Mouse (Mus musculus): ENCODE data around the gene Tle2.

Tle2 gene

DNA sequence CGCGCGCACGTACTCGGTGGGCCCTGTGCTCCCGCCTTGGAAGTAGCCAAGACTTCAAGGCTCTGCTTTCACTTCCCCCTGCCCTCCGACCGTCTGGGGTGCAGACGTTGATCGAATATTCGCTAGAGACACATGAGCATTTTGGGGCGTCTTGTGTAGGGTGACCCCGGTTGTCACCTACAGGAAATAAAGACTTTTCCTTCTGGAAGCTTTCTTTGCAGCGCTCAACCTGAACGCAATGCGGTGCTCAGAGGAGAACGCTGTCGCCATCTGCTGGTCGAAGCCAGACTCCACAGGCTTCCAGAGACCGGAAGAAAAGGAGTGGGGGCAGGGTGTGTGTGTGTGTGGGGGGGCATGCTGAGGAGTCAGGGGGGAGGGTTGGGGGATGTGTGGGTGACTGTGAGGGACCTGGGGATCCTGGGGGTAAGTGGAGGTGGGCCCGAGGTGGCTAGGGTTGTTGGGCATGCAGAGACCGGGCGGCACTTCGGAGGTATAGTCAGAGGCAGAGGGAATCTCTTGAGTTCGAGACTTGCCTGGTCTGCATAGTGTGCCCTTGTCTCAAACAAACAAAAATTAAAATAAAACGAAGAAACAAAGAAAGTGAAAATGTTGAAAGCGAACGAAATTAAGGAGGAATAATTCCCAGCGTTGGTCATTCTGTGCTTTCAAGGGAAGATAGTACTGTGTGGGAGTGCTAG is 30.8 kb downstream of the Tle2 start:
- DNase-seq (ENCODE audit: low read depth, low spot score) = peak; percentile 78

DNA sequence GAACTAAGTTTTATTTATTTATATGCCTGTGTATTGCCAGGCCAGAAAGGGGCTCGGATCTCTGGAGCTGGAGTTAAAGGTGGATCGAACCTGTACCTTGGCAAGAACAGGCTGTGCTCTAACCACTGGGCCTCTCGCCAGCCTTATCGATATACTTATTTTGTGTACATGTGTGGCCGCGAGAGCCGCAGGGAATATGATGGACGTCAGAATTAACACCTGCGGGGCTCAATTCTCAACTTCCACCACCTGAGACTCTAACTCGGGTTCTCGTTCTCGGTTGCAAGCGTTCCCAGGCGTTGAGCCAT is 31.3 kb downstream of the Tle2 start:
- no peak for DNase-seq (ENCODE audit: low read depth, low spot score)

DNA sequence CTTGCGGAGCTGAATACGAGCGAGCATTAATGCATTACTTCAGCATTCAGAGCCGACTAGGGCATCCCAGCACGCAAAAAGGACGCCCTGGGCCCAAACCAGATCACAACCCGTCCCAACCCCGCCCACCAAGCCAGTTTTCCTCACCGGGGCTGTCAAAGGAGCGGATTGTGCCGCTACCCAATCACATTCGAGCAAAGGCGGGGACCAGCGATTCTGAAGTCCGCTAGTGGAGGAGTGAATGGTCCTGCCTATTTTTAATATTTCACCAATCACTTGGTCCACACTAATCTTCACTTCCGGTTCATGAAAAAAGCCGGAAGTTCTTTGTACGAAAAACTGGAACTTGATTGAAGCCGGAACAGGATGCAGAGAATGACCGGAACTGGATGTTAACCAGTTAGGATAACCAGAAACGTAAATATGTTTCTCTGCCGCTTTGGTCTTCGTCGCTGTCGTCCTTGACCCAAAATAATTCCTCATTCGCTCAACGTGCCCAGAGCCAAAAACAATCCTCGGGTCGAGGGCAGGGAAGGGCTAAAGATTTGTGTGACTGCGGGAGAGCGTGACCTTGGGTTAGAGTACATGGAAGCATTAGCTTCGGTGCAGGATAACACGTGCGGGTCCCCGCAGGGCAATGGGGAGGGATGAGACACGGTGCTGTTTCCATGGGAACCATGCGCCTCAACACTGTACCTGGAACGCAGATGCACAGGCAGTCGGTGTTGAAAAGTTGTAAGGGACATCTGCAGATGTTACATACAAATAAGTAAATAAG is 31.8 kb downstream of the Tle2 start, which contains the start of gene BC025920:
Gene BC025920, plus strand, starts transcription at position 297 of the 778 bp plus-strand sequence.
- DNase-seq (ENCODE audit: low read depth, low spot score) = peak; percentile 94

DNA sequence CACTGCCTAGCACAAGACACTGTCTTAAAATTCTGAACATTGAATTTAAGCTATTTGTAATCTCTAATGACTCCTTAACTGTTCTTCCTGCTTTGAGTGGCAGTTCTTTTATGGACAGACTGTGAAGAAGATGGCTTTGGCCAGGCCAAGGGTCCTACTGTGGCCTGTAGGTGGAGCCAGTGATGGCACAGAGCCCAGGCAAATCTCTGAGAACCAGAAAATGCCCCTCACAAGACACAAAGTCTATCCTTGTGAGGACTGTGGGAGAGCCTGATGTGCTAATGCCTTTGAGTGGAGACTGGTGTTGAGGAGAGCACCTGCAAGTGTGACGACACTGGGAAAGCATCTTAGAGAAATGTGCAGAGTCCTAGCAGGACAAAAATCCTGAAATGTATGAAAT is 33.9 kb downstream of the Tle2 start:
- DNase-seq (ENCODE audit: low read depth, low spot score) = no peak

DNA sequence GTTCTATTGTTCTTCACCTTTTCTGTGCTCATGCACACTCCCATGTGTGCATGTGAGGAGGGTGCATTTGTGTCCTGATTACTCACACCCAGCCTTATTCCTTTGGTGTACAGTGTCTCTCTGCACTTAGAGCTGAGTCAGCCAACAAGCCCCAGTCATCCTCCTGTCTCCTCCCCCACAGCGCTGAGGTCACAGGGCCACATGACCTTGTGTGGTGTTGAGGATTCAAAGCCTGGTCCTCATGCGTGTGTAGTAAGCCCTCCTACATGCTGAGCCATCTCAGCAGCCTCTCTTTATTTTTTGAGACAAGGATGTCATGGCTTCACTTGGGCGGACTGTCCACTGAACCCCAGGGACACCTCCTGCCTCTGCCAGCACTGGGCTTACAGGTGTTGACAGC is 38.4 kb downstream of the Tle2 start:
- no peak for DNase-seq (ENCODE audit: low read depth, low spot score)

DNA sequence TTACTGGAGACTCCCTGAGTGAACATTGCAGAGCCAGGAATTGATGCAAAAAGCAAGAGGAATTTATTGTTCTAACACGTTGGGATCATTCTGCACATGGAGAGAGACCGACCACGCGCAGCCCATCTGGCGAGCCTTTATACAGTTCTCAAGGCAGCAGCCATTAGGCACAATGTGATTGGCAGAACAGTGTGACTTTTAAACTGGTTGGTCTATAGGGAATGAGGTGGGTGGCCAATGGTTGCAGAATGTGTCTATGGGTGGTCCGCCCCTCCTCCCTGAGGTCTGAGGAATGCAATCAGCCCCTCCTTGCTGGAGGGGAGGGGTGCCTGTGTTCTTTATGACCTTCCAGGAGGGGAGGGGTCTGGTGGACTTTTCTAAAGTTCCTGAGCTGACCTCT is 41.1 kb downstream of the Tle2 start:
- DNase-seq (ENCODE audit: low read depth, low spot score) = no peak

DNA sequence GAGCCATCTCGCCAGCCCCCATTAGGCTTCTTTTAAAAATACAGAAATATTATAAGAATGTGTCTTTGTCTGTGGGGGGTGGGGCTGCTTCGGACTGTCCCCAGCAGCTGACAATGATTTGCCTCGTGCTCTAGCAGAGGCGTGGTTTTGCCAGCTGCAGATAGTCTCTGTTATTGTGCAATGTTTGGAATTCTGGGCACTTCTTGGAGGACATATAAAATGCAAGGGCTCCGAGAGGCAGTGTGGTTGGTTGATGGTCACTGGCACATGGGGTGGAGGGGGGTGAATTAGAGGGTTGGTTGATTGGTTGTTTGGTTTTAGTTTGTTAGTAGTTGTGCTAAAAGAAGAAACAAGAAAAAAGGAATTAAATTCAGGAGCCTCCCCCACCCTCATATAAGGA is 45.6 kb downstream of the Tle2 start:
- no peak for DNase-seq (ENCODE audit: low read depth, low spot score)

DNA sequence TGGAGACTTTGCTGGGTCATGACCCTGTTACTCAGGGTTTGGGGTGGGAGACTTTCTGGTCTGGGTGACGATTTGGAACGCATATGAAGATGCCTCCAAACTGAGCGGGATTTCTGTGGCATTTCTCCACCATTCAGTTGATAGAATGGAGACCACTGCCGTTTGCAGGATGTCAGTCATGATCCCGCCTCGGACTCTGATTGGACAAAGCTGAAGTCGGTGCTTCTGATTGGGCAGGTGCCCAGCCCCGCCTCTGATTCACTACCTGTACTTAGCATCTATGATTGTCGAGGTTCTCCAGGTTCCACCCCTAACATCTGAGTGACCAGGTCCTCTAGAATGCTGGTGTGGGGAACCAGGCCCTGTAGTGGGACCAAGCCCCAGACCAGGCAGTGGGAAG is 46.4 kb downstream of the Tle2 start:
- DNase-seq (ENCODE audit: low read depth, low spot score) = no peak

DNA sequence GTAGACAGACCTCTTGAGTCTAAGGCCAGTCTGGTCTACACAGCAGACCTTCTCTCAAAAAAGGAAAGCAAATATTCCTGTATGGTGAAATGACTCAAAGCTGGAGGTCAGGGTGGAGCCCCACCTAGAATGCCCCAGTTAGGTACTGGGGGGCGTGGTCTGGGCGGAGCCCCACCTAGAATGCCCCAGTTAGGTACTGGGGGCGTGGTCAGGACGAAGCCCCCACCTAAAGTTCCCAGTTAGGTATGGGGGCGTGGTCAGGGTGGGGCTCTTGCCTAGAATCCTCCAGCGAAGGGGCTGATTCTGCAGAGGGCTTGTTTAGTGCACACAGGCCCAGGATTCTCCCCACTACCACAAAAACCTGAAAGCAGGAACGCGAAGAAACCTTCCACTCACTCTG is 49.1 kb downstream of the Tle2 start:
- no peak for DNase-seq (ENCODE audit: low read depth, low spot score)

DNA sequence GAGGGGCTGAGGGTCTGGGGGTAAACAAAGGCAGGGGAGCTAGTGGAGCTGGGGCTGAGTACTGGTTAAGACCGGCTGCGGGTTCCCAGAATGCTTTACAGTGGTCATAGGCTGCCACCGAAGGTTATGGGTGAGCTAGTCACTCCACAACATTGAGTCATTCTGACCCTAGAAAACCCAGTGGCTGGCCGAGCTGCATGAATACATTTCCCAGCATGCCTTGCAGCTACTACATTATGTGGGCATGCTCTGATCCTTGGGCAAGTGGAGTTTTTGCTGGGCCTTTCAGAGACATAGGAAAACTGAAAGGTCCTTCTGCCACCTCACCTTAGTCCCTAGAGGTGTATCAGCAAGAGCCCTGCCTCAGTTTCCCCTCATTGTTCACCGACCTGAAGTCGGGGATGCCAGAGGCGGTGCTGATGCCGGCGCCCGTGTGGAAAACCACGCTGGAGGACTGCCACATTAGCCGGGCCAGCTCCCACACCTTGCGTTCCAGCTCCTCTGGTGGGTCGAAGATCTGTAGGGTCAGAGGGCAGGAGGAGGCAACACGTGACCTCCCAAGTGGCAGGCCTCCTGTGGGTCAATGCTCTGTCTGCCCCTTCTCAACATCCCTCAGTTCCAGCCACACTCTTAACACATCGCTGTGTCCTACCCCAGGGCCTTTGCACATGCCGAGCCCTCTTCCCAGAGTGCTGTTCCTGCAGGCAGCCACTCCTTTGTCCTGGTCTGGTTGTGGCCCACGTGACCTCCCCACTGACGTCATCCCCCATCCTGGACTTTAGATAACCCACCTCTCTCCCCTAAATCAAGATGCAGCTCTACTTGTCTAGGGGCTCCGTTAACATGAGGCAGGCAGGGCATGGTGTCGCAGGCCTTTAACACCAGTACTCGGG is 52.0 kb downstream of the Tle2 start:
- DNase-seq (ENCODE audit: low read depth, low spot score) = no peak

DNA sequence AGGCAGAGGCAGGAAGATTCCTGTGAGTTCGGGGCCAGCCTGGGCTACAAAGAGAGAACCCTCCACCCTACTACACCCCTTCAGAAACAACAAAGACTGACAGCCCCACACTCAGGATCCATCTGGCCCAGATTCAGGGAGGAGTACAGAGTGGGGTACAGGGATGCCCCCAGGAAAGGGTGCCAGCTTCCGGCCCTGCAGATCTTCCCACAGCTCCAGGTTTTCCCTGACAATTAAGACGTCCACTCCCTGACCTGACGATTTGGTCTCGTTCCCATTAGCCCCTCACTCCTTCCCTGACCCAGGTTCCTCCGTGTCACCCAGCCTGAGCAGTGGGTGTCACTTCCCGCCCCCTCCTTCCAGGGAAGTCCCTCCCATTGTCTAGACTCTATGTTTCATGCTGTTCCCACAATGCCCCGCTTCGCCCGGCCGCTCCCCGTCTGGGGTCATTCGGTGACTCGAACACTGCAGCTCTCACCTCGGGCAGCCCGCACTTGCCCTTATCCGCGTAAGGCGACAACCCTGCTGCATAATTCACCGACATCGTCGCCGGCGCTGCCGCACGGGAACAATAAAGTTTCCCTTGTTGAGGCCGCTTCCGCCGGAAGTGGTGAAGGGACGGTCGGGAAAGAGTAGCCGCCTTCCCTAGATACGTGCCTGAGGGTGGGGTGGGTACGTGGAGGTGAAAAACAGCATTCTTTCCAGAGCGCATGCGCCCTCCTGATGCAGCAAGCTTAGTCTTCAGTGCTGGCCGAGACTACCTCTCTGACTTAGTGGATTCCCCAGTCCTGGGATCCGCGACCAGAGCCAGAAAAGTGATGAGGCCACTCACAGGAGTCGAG is 52.9 kb downstream of the Tle2 start, which contains the start of gene Sirt6:
Gene Sirt6, minus strand, starts transcription at position 804 of the 842 bp plus-strand sequence.
- peak; percentile 85 for DNase-seq (ENCODE audit: low read depth, low spot score)

DNA sequence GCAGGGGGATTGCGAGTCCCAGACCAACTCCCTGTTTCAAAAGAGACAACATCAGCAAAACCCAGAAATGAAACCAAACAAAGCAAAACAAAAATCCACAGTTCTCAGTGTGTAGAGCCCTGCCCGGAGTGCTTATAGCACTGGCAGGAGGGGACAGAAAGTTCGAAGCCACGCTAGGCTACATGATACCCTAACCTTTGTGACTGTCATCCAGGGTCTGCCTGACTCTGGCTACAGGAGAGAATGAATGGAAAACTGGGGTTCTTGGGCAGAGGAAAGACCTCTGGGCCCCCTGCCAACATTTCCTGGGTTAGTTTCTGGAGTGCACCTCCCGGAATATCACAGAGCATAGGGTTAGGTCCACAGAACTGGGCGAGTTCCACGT is 53.5 kb downstream of the Tle2 start:
- DNase-seq (ENCODE audit: low read depth, low spot score) = no peak

DNA sequence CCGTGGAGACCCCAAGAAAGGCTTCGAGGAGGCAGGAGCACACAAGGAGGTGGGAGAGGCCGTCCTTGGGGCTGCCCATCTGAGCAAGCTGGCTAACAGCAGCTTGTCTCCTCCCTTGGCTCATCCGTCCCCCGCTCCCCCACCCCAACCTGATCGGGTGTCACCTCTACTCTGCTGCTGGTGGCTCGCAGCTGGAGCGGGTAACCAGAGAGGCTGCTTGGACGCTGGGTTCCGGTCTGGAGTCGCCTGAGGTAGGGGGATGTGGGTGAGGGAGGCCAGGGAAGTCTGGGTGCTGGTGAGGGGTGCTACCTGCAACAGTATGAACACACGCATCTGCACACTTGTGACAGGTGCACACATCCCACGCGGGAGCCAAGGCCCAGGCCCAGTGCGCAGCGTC is 54.0 kb downstream of the Tle2 start, which contains the start of gene Ankrd24:
Gene Ankrd24, plus strand, starts transcription at position 151 of the 400 bp plus-strand sequence.
- no peak for DNase-seq (ENCODE audit: low read depth, low spot score)

DNA sequence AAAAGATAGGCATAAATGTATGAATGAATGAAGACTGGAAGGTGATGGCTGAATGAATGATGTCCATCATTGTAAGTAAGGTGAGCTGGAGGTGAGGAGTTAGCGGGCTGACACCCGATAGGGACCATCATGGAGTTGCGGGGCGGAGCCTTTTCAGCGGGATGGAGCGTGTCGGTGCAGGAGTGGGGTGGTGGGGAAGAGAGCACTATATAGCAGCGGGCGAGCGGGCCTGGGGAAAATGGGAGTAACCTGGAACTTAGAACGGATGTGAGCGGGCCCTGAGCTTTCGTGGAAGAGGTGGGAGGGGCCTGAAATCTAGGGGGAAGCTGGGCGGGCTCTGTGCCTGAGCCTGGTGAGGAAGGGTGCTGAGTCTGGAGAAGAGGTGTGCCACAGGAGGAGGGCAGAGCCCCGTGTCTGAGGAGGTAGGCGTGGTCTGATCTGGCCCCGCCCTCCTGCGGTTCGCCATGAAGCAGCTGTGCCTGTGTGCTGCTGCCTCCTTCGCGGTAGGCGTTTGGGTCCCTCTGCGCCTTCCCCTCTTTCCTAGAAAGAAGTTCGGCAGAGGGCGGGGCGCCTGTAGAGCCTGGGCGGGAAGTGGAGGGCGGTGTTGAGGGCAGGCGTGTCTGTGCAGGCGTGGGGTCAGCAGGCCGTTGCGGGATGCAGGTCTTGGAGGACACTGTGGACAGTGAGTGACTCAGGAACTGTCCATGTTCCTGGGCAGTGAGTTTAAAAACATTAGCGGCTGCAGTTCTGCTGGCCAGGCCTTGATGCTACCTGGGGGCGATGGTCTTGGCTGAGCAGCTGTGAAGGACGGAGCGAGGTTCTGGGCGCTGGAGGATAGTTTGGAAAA is 59.1 kb downstream of the Tle2 start:
- DNase-seq (ENCODE audit: low read depth, low spot score) = peak; percentile 76

DNA sequence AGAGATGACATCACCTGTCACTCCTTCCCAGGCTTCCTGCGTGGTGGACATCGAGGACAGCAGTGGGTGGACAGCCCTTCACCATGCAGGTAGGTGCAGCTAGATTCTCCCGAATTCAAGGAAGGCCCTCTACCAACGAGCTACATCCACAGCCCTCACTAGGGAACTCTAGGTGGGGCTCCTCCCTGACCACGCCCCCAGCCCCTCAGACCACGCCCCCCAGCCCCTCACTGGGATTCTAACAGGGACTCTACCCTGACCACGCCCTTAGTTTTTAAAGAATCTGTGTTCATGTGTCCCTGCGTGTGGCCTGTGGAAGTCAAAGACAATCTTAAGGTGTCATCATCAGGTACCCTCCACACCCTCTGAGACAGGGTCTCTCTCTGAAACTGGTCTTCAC is 62.0 kb downstream of the Tle2 start:
- no peak for DNase-seq (ENCODE audit: low read depth, low spot score)

DNA sequence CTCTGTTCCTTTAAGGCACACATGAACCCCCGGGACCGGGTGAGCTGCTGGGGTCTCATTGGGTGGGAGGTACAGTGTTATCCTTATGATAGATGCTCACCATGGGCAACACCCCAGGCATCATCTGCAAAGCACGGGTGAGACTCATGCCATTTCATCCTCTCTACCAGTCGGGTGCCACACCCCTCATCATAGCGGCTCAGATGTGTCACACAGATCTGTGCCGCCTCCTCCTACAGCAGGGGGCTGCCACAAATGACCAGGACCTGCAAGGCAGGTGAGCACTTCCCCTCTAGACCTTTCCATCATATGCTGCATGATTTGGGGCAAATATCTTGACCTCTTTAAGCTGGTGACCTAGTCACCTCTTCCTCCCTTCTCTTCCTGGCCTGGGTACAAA is 63.7 kb downstream of the Tle2 start:
- DNase-seq (ENCODE audit: low read depth, low spot score) = no peak

Measured in c-Kit-negative CD71-positive TER-119-positive erythroid progenitor cells, embryonic 14.5 days (primary cell).